Mouse (Mus musculus) E14TG2a.4 (cell line): ENCODE measurements around the gene Gpatch8.

Experiments used
- H3K27me3 ChIP-seq: 2 replicates; pipeline ENCODE4 v1.6.1; 2014; ENCODE audit warnings: low read length, control low read depth; ENCODE audit not compliant: insufficient read depth
- H3K36me3 ChIP-seq: 2 replicates; pipeline ENCODE4 v1.6.1; 2014; ENCODE audit warnings: low read length, control low read depth; ENCODE audit not compliant: insufficient read depth
- H3K4me1 ChIP-seq: replicated peaks from 2 replicates; pipeline ENCODE4 v1.6.1; 2014; ENCODE audit warnings: low read depth, low read length, control low read depth
- H3K4me3 ChIP-seq: replicated peaks from 2 replicates; pipeline ENCODE4 v1.5.1; 2014; ENCODE audit warnings: mild to moderate bottlenecking, low read length
- H3K9me3 ChIP-seq: 2 replicates; pipeline ENCODE4 v1.6.1; 2014; ENCODE audit warnings: low read length, control low read depth
- CTCF ChIP-seq: conservative IDR thresholded peaks from 2 replicates; pipeline ENCODE4 v1.5.1; 2014; ENCODE audit warnings: low read length
- NANOG ChIP-seq: IDR thresholded peaks from 2 replicates; pipeline ENCODE4 v1.6.1; 2014; ENCODE audit warnings: borderline replicate concordance, low read length, mixed read lengths
- POU5F1 ChIP-seq: IDR thresholded peaks from 2 replicates; pipeline ENCODE4 v1.6.1; 2014; ENCODE audit warnings: low read length, borderline replicate concordance

The Gpatch8 gene

DNA sequence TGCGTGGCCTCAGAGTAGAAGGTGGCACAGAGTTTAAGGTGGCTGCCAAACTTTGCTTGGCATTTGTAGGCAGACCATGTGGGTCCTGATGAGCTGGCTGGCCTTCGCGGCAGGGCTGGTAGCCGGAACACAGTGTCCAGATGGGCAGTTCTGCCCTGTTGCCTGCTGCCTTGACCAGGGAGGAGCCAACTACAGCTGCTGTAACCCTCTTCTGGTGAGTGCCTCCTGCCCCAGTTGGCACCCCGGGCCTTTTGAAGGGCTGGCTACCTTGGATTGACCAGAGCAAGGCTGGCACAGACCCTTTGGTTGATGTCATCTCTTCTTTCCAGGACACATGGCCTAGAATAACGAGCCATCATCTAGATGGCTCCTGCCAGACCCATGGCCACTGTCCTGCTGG is 123.3 kb downstream of the Gpatch8 start:
- Histone ChIP-seq H3K9me3 (no peaks in the 10 kb centered on the region), H3K4me3 (no peak overlapping the region), H3K4me1 (peaks cover 74% of the 10 kb centered on the region), H3K27me3 (peaks cover 3% of the 10 kb centered on the region; the same call in 1 of the 2 replicates), H3K36me3 (peaks cover 45% of the 10 kb centered on the region)
- no peak for TF ChIP-seq POU5F1
- TF ChIP-seq NANOG, result no peak
- TF ChIP-seq CTCF, result no peak

DNA sequence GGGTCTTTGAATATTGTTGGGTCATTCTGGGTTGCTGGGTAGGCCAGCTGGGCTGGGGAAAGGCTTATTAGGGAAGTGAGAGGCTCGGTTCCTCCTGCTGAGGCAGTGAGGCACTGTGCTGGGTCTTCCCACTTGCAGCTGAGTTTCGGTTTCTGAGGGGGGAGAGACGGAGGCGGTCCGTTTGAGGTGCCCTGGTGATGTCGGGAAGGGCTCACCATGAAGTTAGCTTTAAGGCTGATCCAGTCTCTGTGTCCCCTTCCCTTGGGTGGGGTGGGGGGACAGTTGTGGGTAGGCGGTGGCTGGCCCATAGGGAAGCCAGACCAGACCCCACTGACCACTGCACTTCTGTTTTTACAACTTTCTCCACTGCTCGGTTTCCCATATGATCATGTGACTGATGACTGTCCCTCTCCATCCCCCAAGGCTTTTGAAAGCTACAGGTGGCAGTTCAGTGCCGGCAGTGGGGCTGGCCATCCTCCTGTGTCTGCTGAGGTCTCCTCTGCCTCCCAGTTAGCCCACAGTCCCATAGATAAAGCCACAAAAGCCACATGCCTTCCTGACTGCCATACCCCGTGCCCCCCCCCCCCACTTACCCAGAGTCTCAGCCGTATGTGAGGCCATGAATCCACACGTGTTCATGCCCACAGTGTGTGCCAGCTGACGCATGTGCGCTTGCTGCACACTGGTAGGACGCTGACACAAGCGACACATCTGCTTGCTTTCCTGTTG is 123.9 kb downstream of the Gpatch8 start:
- H3K36me3 ChIP-seq, result peaks cover 45% of the 10 kb centered on the region
- no peak overlapping the region; the same call in 1 of the 2 replicates for H3K4me3 ChIP-seq
- H3K27me3 ChIP-seq, result no peaks in the 10 kb centered on the region
- no peak for TF ChIP-seq POU5F1
- TF ChIP-seq NANOG, result no peak
- TF ChIP-seq CTCF, result no peak
- peaks cover 75% of the 10 kb centered on the region for H3K4me1 ChIP-seq
- no peaks in the 10 kb centered on the region for H3K9me3 ChIP-seq

DNA sequence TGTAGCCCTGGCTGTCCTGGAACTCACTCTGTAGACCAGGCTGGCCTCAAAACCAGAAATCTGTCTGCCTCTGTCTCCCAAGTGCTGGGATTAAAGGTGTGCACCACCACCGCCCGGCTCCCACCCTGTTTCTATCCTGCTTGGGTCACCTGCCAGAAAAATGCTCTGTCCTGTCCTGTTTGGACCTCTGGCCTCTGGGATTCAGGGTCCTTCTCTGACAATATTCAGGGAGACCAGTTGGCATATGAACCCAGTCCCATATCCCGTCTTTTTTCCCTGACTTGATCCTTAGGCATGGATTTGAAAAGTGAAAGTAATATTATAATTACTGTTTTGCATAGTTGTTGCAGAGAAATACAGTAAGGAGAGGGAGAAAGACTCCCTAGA is 124.5 kb downstream of the Gpatch8 start:
- TF ChIP-seq CTCF, result no peak
- TF ChIP-seq NANOG, result no peak
- TF ChIP-seq POU5F1, result no peak
- Histone ChIP-seq H3K4me1 (peaks cover 72% of the 10 kb centered on the region), H3K4me3 (no peak overlapping the region; the same call in 1 of the 2 replicates), H3K36me3 (peaks cover 45% of the 10 kb centered on the region), H3K9me3 (no peaks in the 10 kb centered on the region), H3K27me3 (no peaks in the 10 kb centered on the region)

DNA sequence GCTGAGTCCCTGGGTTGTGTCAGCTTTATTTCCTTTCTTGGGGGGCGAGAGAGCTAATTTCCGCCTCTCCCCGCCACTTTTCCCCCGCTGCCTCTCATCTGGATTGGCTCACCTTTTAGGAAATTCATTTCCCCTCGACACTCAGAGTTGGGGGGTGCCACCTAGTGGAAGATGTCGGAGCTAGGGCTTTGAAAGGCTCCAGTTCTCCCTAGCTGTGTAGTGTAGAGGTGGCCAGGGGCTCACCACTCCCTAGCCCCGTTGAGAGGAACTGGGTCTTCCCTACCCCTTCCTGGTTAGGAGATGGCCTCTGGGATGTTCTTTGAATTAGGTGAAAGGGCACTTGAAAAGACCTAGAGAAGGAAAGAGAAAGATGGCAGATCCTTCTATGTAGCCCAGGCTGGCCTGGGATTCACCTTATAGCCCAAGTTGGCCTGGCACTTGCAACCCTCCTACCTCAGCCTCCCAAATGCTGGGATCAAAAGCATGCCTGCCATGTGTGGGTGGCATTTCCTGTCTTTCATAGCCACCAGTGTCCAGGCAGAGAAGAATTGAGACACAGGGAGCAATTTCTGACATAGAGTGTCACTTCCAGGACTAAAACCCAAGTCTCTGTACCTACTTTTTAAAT is 125.1 kb downstream of the Gpatch8 start:
- TF ChIP-seq NANOG (no peak), CTCF (peak; percentile 68)
- Histone ChIP-seq H3K4me3 (peak overlapping the region; percentile 89), H3K4me1 (peaks cover 67% of the 10 kb centered on the region), H3K36me3 (peaks cover 39% of the 10 kb centered on the region), H3K9me3 (no peaks in the 10 kb centered on the region), H3K27me3 (no peaks in the 10 kb centered on the region)

DNA sequence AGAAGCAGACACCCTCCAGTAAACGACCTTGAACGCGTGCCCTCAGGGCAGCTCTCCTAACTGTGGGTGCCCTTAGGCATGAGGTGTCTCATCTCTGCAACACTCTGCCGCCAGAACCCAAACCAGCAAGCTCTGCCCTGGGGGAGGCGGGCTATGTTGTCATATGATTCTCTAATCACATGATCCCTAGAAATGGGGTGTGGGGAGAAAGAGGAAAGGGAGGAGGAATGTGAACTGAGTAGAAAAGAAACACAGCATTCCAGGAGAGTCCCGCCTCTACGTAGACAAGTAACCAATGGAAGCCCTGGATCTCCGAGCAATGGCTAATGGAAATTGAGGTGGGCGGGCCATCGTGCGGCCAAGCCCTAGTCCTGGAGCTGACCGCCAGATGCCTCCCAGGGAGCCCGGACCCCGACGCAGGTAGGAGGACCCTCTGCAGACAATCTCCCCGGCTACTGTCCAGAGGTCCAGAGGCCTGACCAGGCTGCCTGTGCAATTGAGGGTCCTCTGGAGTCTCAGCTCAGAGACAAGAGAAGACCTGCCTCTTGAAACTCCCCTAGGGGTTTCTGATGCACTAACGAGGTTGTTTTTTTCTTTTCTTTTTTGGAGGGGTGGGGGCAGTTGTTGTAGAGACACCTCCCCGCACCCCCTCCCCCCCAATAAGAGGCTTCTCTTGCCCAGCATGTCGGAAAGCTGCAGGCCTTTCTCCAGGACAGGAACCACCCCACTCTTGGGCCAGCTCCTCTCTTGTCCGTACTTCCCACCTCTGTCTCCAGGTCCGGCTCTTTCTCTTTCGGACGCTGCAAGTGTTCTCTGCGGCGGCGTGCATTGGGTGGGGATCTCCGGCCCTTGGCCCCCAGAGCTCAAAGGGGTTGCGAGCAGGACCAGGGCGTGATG is 125.8 kb downstream of the Gpatch8 start, which contains the start of gene Grn:
Gene Grn (plus strand): TSS at position 195 of the 897 bp plus-strand sequence.
- H3K27me3 ChIP-seq, result no peaks in the 10 kb centered on the region
- peaks cover 32% of the 10 kb centered on the region for H3K36me3 ChIP-seq
- no peak for TF ChIP-seq NANOG
- no peak for TF ChIP-seq CTCF
- TF ChIP-seq POU5F1, result no peak
- no peaks in the 10 kb centered on the region for H3K9me3 ChIP-seq
- H3K4me1 ChIP-seq, result peaks cover 60% of the 10 kb centered on the region
- H3K4me3 ChIP-seq, result peak within 1 kb of the TSS; percentile 89

DNA sequence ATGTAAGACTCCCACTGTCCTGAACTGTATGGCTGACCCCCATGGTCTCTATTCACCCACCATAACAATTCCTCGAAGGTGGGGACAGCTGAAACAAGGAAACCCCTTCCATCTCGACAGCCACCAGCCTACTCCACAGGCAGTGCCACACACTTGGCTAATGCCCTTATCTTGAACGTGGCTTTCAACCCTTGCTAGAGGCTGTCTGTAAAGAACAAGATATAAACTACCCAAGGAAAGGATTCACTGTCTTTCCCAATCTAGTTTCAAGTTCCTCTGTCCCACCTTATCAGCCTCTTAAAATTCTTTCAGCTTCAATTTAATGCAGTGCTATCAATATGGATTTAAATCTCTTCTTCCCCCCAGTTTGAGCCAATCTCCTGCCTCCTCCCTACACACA is 126.6 kb downstream of the Gpatch8 start:
- Histone ChIP-seq H3K36me3 (peaks cover 23% of the 10 kb centered on the region), H3K4me3 (peak overlapping the region; percentile 89), H3K4me1 (peaks cover 62% of the 10 kb centered on the region), H3K9me3 (no peaks in the 10 kb centered on the region), H3K27me3 (no peaks in the 10 kb centered on the region)
- TF ChIP-seq NANOG (no peak), CTCF (no peak), POU5F1 (no peak)

DNA sequence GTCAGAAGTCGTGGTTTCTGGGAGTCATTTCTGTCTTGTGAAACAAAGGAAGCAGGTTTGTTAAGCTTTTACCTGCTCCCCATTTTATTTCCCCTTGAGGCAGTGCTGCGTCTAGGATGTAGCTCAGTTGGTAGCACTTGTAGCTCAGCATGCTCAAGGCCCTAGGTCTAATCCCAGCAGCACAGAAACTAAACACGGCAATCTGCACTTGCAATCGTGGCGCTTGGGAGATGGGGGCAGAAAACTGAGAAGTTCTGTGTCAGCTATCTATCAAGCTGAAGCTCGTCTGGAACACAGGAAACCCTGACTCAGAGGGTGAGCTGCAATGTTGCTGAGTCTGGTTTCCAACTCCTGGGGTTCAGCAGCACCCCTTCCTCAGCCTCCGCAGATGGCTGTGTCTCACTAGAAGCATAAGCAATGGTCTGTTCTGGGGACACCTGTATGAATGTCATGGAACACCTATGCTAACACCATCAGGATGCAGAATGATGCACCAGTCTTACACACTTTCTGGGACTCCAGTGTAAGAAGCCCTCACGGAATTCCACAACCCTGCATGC is 127.1 kb downstream of the Gpatch8 start:
- Histone ChIP-seq H3K9me3 (no peaks in the 10 kb centered on the region), H3K36me3 (peaks cover 18% of the 10 kb centered on the region), H3K4me1 (peaks cover 60% of the 10 kb centered on the region), H3K4me3 (peak overlapping the region; percentile 89), H3K27me3 (no peaks in the 10 kb centered on the region)
- TF ChIP-seq NANOG, result no peak
- no peak for TF ChIP-seq CTCF
- no peak for TF ChIP-seq POU5F1
